Mouse (Mus musculus): ENCODE measurements around the gene Nsd1.

- no peak for TF ChIP-seq CTCF (IDR thresholded peaks at IDR 0.05)
- TF ChIP-seq EP300 (IDR thresholded peaks at IDR 0.05), result no peak
Measured at GRCm38 (mm10) chr13:55329683-55330566, 120.3 kb downstream of the Nsd1 start, which contains the start of gene Mxd3.

All from lung, postnatal 0 days (tissue).